Mouse (Mus musculus): Measurements from ENCODE around the gene Esp3.
"Not testable (repeated sequence)": the region's sequence is repeated elsewhere in the genome, so short reads cannot be mapped to it uniquely, and the experiment has no call there.

Esp3 gene

GRCm38 (mm10) chr17:40631775-40632174 is at the start of gene Esp3:
Gene Esp3 (plus strand): TSS chr17:40632075.
- not testable (repeated sequence) for DNase-seq

GRCm38 (mm10) chr17:40583906-40584305 is 48.0 kb upstream of the Esp3 start:
- not testable (repeated sequence) for DNase-seq

- DNase-seq, result no peak
Measured at GRCm38 (mm10) chr17:40591297-40591696, 40.6 kb upstream of the Esp3 start.

GRCm38 (mm10) chr17:40598294-40598693 is 33.6 kb upstream of the Esp3 start, which contains the start of gene Esp4:
Gene Esp4 (plus strand): TSS chr17:40598594.
- no peak for DNase-seq

GRCm38 (mm10) chr17:40662118-40662679 is 30.3 kb downstream of the Esp3 start:
- DNase-seq, result not testable (repeated sequence)

GRCm38 (mm10) chr17:40663161-40663811 is 31.4 kb downstream of the Esp3 start:
- DNase-seq, result not testable (repeated sequence)

Measured in right cerebral cortex, postnatal 25 days (tissue).